Mouse (Mus musculus): ENCODE measurements at regions not wholly inside any gene's neighbourhood (a gene's known extent, or its start where the extent isn't known, plus 50 kb on each side); places are given as distances from the start of the nearest gene placed in this dataset.

DNA sequence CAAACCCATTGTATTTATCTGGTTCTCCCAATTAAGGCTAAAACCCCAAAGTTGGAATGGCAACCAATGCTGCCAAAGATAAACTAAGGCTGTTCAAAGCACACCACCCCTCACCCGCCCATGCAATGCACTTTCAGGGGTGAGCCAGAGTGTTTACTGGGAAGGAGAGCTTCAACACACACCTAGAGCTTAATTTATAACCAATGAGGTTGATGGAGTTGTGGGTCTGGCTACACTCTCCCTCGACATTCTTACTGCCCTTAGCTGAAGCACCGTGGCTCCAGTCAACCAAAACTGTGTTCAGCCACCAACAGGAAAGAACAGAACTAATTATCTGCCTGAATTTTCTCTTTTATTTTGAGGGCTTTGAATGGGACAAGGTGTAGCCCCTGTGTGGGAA is 192.8 kb downstream of the Lmo4 start:
- TF ChIP-seq CTCF (IDR thresholded peaks at IDR 0.05; ENCODE audit: low read depth, low read length): no peak
- no peak for TF ChIP-seq POLR2A (IDR thresholded peaks at IDR 0.05; ENCODE audit: insufficient read depth, low read length)
- TF ChIP-seq EP300 (IDR thresholded peaks at IDR 0.05; ENCODE audit: insufficient read depth, low read depth, low read length): no peak
